Mouse (Mus musculus) gonadal fat pad, adult 2 months (tissue): Measurements from ENCODE around the gene L3mbtl1. TPM values are rescaled to one million over a fixed set of nuclear protein-coding genes. Genes with fewer than 3 reads are reported as not detected.

Experiments
- DNase-seq: peaks from one replicate; pipeline ENCODE4 v3.0.0-alpha.2; 2012; ENCODE audit warnings: low read depth
- polyA plus RNA-seq: library from polyadenylated mRNA; depleted of rRNA; stranded (reverse); fragments of >200 nt; gene quantifications from 2 replicates; pipeline ENCODE4 v1.2.3, GENCODE M21; 2012

The L3mbtl1 gene
- polyA plus RNA-seq, 1 experiment: 0.46 TPM

DNA sequence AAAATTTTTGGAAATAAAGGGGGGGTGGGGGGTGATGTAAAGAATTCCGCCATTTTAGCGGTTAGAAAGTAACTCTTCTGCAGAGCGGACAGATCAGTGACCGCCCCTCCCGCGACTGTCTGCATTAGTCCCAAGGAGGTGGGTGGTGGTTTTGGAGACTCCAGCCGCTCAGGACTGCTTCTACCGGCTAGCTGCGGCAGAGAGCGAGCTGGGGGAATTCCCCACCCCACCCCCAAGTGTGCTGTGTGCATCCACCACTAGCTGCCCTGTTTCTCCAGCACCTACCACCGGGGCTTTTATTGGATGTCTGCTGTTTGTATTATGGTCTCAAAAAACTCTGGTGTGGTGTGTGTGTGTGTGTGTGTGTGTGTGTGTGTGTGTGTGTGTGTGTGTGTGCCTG lies 659 bp downstream of the L3mbtl1 start:
- DNase-seq: no peak

- DNase-seq: no peak
Measured at GRCm38 (mm10) chr2:162946964-162947363, 3.7 kb downstream of the L3mbtl1 start.

DNA sequence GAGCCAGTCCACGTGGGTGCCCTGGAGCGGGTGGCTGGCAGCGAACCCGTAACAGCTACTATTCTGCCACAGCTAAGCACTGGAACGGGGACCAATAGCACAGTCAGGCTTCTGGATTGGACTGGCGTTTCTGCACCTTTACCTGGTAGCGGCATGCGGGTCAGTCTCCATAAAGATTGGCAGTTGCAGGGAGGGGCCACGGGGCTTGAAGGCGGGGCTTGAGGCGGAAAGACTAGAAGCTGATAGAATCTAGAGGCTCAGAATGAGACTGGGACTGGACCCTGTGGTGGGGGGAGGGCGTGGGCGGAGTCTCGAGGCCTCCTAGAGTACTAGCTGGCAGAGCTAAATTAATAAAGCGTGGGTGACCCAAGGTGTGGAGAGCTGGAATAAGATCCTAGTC lies 4.5 kb downstream of the L3mbtl1 start:
- no peak for DNase-seq

GRCm38 (mm10) chr2:162948221-162948620 lies 4.9 kb downstream of the L3mbtl1 start:
- no peak for DNase-seq

GRCm38 (mm10) chr2:162950776-162951175 lies 7.5 kb downstream of the L3mbtl1 start:
- no peak for DNase-seq

- no peak for DNase-seq
Measured at GRCm38 (mm10) chr2:162956843-162957242, 13.6 kb downstream of the L3mbtl1 start.

GRCm38 (mm10) chr2:162961321-162961720 lies 18.0 kb downstream of the L3mbtl1 start:
- no peak for DNase-seq

GRCm38 (mm10) chr2:162966734-162967133 lies 23.5 kb downstream of the L3mbtl1 start:
- DNase-seq: no peak

DNA sequence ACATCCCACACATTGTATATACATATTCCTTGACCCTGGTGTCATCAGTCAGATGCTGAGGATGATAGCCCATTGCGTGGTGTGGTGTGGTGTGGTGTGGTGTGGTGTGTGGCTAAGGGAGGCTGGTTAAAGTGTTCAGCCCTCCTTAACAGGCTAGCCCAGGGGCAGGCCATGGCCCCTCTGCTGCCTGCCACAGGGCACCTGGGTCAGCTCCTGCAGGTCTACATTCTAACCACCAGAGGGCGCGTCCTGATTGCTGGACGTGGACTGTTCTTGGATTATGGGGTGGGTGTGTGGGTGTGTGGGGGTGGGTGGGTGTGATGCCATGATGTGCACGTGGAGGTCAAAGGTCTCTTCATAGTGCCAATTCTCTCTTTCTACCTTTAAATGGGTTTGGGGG lies 25.1 kb downstream of the L3mbtl1 start:
- DNase-seq: no peak

DNA sequence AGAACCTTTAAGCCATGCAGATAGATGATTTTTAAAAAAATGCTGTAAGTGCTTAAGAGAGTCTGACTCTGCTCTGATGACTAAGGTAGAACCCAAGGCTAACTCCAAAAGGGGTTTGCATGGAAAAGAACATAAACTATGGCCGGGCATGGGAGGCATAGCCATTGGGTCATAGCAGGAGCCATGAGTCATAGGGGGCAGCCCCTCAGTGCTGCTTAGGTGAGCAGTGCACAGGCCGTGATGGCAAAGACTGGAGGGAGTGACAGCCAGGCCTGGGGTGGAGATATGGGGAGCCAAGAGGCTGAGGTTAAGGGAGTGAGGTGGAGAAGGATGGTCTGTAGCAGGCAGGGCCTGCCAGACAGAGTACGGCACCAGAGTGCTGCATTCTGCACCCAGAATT lies 25.8 kb downstream of the L3mbtl1 start:
- DNase-seq: no peak

- no peak for DNase-seq
Measured at GRCm38 (mm10) chr2:162970896-162971295, 27.6 kb downstream of the L3mbtl1 start.

DNA sequence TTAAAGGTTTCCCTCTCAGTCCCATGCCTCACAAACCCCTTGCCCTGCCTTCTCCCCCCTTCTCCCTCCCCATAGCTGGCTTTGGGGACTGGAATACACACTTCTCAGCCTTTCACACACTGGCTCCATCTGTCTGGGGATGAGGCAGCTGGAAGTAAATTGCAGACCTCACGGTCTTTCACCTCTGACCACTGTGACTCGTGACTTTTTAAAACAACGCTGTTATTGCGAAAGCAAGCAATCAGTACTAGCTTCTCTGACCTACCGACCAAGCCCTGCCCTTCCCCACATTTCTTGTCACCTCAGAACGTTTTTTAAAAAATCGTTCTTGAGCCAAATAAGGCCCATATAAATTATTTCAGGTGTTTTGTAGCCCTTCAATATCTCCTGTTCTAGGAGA lies 29.5 kb downstream of the L3mbtl1 start:
- DNase-seq: no peak

DNA sequence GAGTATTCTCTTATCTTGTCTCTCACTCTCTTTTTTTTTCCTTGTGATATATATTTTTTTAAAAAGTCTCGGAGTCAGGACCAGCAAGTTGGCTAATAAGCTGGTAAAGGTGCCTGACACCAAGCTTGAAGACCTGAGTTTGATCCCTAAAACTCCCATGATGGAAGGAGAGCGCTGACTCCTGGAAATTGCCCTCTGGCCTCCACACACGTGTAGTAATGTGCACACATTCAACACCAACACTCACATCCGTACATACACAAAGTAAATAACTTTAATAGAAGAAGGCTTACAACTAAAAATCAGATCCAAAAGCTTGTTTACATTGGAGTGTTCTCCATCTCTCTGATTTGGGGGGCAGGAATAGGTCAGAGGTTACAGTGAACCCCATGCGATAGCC lies 29.9 kb downstream of the L3mbtl1 start:
- no peak for DNase-seq

DNA sequence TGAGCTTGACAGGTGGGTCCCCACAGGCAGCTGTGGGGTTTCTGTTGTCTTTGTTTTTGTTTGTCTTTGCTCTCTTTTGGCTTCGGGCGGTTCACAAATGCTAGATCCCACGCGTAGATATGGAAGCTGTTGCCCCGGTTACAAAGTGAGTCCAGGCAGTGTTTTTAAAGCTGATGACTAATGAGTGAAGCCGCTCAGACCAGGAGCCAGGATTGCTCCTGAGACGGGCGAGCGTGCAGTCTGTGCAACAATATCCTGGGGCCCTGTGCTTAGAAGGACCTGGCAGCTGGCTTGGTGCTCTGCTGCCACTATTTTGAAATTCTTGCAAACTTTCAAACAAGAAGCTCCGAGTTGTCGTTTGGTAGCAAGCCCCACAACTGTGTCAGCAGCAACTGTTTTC lies 30.4 kb downstream of the L3mbtl1 start:
- peak; percentile 42 for DNase-seq

- no peak for DNase-seq
Measured at GRCm38 (mm10) chr2:162975157-162975775, 32.0 kb downstream of the L3mbtl1 start.

DNA sequence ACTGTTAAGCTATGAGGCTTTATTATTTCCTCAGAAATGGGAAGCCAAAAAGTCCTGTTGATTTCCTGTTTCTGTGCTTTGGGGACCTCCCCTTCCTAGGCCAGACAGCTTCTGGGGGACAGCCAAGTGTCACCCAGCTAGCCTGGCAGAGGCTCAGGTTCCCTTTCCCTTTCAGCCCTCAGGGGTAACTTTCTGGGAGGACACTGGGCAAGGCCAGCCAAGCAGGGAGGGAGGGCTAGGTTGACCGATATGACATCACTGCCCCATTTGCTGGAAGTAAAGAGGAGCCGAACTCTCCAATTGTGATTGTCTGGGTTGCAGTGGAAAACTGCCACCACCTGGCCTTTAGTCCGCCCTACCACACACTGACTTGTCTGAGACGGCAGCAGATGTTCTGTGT lies 32.7 kb downstream of the L3mbtl1 start:
- no peak for DNase-seq

- DNase-seq: no peak
Measured at GRCm38 (mm10) chr2:162984381-162984780, 41.1 kb downstream of the L3mbtl1 start.

DNA sequence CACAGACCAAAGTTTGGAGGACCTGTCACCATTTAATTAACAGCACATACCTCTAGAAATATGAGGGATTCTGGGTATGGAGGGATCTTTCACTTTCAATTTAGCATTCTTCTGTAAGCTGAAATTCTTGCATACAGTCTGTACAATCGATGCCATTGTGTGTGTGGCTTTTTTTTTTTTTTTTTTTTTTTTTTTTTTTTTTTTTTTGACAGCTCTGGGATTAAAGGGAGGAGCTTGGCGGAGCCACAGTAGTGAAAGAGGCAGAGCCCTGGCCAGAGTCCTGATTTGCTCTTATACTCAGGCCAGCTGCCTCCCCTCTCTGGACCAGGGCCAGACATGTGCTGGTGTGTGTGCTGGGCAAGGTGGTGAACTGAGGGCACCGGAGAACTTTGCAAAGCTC lies 42.7 kb downstream of the L3mbtl1 start:
- no peak for DNase-seq

DNA sequence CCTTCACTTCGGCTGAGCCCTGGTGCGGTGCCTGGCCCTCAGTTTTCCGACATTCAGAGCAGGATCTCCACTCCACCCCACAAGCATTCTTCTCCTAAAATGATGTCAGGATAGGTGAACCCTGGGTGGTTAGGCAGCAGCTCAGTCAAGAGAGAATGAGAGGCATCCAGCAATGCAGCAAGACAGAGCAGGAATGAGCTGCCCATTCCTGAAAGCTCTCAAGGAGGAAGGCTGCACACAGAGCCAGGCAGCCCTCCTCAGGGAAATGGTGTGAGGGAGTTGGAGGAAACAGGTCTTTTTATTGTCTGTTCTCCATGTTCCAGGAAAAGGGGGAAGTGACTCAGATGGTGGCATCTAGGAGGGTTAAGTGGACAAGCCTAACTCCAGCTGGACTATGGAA lies 43.5 kb downstream of the L3mbtl1 start:
- DNase-seq: no peak

- no peak for DNase-seq
Measured at GRCm38 (mm10) chr2:162987218-162987617, 43.9 kb downstream of the L3mbtl1 start, which contains the start of gene Sgk2. Gene Sgk2 (plus strand): TSS chr2:162987330.

- no peak for DNase-seq
Measured at GRCm38 (mm10) chr2:162988235-162988634, 45.0 kb downstream of the L3mbtl1 start.

DNA sequence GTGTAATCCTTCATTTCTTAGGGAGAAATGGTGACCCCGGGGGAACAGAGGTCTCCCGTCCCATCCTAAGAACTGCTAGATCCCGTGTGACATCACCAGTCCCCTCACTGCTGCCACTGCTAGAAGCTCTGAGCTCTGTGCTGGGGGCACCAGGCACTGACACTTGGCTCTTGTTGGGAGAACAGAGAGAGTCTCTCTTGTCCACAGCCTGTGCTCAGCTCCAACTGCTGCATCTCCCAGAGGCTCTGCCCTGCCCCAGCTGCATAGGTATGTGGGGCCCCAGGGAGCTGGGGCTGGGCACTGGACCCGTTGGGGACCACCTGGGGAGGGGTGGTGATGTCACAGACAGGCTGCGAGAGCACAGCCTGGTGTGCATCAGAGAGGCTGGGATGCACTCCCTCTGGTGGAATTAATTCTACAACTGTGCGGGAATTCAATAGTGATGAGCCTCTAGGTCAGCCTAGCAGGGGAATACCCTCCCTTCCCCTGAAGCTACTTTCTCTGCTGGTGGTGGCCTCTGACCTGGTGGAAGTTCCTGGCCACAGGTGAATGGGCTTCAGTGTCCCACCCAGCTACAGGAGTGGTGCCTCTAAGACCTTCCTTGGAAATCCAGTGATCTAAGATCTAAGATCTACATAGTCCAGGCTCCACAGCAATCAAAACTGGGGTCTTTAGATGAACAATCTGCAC lies 48.3 kb downstream of the L3mbtl1 start:
- DNase-seq: no peak

GRCm38 (mm10) chr2:162992084-162992437 lies 48.8 kb downstream of the L3mbtl1 start:
- no peak for DNase-seq
